Mouse (Mus musculus) brain, embryonic 14.5 days (tissue): Measurements from ENCODE around the gene Stk33.

Source experiments
- CTCF ChIP-seq: fragments of 200-500 bp; IDR thresholded peaks from 2 replicates; pipeline ENCODE4 v1.5.1; 2012; ENCODE audit warnings: inconsistent platforms, mild to moderate bottlenecking, moderate library complexity, borderline replicate concordance; ENCODE audit not compliant: insufficient read depth, insufficient read length; ENCODE audit errors: extremely low read depth
- POLR2A ChIP-seq: fragments of 200-500 bp; IDR thresholded peaks from 2 replicates; pipeline ENCODE4 v1.6.1; 2012; ENCODE audit warnings: mild to moderate bottlenecking, inconsistent platforms, borderline replicate concordance; ENCODE audit not compliant: poor library complexity, insufficient read depth, insufficient read length, severe bottlenecking; ENCODE audit errors: extremely low read depth

DNA sequence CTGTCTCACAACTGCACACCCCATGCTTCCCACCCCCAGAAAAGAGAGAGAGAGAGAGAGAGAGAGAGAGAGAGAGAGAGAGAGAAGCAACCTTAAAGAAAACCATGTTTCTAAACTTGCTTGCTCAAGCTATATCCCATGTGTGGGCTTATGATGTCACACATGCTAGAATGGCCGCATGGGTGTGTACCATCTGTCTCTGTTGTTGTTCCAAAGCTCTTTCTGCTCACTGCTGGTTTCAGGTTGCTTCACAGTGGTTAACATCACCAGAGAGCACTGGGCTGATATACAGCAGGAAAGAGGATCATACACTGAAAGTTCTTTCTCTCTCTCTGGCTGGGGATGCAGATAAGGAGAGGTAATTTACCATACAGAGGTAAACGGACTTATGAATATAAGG is 28.7 kb upstream of the Stk33 start:
- TF ChIP-seq CTCF (no peak), POLR2A (no peak)
